Mouse (Mus musculus): ENCODE measurements around the gene Nlgn1.

Nlgn1 gene

DNA sequence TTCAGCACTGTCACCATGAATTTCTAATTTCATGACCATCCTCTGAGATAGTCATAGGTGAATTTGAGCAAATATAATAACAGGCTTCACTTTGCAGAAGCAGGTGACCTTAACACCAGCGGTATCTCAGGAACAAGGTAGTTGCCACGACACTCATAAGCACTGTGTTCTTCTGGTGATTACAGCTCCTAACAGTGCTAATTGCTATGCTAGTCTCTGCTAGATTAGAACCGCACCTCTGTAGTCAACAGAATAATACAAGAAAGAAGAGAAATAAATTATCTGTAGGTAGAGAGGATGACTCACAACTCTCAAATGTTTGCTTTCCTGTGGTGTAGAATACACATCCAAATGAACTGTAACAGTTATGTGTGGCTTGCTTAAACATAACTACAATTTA, 129.6 kb downstream of the Nlgn1 start:
- no peak for DNase-seq (ENCODE audit: extremely low read depth, insufficient read length, low spot score)

DNA sequence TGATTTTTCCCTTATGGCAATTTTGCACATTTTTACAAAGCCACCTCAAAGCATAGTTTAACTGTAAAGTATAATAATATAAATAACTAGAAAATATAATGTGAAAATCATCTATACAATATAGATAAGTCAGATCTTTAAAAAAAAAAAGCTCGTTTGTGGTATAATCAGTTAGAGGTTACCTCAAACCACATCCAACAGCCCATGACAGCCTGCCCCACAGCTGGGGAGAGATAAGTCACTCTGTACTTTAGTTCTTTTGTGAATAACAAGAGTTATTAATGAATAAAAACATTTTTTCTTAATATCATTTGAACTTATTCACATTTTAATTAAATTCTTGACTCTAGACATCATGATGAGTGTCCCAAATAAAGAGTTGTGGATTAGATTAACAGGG, 130.8 kb downstream of the Nlgn1 start:
- no peak for DNase-seq (ENCODE audit: extremely low read depth, insufficient read length, low spot score)

DNA sequence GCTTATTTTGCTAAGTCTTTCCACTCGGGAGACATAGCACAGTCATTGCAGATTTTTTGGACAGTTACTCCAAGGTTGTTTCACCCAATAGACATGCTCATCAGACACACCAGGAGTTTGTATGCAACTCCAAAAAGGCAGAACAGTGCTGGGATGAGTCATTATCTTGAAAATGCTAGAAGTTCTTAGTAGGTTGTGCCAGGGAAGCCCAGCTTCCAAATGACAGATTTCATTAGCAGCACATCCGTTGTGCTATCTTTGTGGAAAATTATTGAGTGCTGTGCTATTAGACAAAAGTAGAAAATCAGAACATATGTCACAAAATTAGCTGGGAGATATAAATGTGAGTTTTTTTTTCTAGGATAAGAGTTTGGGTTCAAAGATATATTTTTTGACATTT, 137.3 kb downstream of the Nlgn1 start:
- no peak for DNase-seq (ENCODE audit: extremely low read depth, insufficient read length, low spot score)

DNA sequence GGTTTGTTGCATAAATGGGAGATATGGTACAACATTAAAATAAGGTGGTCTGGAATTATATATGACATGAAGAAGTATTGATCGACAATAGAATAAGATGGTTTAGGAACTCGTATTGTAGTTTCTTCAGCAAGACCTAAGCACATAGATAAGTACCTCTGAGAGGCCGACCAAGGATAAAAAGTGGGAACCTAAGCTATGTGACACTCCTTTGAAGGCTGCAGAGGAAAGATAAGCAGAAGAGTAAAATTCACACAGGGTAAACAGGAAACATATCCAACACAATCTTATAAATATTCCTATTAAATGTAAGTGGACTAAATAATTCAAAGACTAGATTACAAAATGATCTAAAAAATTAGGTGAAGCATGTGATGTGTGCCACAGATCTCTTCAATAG, 151.2 kb downstream of the Nlgn1 start:
- DNase-seq (ENCODE audit: extremely low read depth, insufficient read length, low spot score) = no peak

DNA sequence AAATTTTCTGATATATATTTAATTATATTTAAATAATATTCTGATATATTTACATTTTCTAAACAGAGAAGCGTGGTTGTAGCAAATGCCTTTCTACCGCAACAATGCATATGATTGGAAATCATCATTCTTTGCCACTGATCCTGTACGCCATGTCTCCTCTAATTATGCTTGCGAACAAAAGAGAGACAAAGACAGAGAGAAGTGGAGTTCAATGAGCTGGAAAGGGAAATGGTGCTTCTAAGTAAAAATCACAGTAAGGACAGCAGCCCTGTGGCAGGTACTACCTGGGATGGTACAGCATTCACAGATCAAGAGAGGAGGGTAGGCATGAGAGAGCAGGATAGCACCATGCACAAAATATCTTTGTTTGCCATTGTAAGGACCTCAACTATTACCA, 156.9 kb downstream of the Nlgn1 start:
- DNase-seq (ENCODE audit: extremely low read depth, insufficient read length, low spot score) = no peak

DNA sequence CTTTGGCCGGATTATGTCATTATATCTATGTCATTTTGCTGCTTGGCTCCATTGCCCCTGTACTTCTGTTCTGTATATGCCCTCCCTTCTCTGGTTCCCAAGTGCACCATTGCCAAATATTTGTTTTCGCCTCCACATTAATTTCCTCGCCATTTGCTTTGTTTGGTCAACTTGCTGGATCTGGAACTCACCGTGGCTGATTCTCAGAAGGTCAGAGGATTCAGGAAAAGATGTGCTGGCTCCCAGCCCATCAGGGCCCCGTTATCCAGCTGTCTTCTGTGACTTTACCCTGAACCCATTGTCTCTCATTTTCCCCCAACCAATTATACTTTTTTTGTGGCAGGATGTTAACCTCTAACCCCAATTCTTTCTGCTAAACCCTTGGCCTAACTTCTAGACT, 158.0 kb downstream of the Nlgn1 start:
- no peak for DNase-seq (ENCODE audit: extremely low read depth, insufficient read length, low spot score)

DNA sequence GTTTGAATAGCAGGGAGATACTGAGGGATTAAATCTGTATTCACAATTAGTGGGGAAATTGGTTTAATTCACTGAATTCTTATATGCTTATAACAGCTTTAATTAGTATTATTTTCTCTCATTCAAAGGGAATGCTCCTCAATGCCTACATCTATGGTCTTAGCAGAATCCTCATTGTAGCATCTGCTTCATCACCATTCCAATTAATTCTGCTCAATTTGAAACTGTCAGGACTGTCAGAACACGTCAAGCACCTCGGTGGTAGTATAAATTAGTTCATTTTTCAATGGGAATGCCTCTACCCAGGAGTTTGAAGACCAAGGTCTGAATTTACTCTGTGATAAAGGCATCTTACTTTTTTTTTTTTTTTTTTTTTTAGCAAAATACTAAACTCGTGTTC, 158.6 kb downstream of the Nlgn1 start:
- no peak for DNase-seq (ENCODE audit: extremely low read depth, insufficient read length, low spot score)

DNA sequence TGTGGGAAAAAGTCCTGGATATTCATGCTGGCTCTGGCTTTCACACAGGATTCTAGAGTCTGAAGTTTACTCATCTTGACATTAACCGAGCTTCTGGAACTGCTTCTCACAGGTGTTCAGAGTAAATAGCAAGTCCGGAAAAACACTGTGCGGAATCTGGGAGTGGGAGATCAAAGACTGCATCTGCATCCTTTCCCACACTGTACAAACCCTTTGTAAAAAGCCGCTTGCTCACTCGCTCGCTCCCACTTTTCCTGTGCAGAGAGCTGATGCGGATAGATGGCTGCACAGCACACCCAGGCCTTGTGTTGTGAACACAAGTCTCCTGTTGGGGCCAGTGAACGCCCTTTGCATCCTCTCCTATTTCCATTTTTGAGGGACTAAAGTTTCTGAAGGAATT, 165.5 kb downstream of the Nlgn1 start:
- DNase-seq (ENCODE audit: extremely low read depth, insufficient read length, low spot score) = no peak

DNA sequence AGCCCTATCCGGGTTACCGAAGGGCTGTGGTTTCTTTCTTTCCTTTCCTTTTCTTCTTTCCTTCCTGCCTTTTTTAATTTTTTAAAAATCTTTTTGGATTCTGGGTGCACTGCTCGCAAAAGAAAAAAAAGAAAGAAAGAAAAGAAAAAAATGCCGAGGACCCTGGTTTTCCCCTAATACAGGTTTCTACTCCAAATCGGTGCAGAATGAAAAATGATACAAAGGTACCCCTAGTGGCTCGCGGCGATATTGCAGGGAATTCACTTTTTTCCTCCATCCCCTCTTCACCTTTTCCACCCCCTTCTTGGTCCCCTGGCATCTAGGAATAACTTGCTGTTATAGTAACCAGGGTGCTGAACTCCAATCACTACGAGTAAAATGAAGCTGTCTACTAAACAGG, 178.5 kb downstream of the Nlgn1 start:
- DNase-seq (ENCODE audit: extremely low read depth, insufficient read length, low spot score) = no peak

DNA sequence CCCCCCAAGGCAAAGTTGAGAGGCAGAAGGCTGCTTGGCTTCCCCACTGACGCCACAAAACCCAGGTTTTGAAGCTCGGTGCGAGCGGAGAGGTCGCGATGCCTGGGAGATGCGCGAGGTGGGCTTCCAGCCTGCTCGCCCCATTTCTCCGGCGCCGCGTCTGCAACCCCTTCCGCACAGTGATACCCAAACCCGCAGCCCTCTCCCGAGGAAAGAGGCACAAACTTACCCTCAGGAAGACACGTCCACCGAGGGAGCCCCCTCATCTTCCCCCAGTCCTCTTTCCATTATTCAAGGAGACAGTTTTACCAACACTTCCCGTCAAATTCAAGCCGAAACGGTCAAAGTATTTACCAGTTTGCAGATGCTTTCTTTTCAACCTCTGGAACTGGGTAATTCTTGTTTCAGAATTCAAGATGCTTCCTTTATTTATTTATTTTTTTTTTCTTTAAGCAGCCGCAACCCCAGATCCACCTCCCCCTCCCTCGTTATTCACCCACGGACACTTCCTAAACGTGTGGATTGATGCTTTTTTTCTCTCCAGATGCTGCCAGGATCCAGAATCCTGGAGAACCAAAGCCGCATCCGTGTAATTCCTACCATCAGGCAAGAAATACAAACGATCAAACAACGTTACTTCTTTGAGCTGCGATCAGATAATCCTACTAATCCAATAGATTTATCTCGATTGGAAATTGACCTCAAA, 179.1 kb downstream of the Nlgn1 start:
- peak; percentile 2 for DNase-seq (ENCODE audit: extremely low read depth, insufficient read length, low spot score)

DNA sequence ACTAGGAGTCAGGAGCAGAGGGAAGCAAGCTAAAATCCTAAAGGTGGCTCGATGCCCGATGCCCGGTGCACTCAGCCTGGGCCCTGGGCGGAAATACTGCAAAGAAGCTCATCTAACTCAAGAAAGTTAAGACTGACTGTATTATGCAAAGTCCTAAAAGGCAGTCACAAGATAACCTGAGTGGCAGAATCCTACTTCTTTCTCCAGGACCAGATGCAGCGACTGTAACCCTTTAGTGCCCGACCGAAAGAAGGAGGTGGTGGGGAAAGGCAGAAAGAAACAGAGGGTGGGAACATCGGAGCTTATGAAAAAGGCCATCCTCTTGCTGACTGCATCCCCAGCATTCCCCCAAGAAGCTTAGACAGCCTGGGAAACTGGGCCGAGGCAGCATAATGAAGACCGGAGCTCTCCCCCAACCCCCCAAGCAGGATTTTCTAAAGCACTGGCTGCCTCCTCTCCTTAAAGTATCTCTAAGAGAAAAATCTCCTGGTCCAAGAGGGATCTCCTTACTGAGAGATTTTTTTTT, 179.7 kb downstream of the Nlgn1 start:
- DNase-seq (ENCODE audit: extremely low read depth, insufficient read length, low spot score) = no peak

DNA sequence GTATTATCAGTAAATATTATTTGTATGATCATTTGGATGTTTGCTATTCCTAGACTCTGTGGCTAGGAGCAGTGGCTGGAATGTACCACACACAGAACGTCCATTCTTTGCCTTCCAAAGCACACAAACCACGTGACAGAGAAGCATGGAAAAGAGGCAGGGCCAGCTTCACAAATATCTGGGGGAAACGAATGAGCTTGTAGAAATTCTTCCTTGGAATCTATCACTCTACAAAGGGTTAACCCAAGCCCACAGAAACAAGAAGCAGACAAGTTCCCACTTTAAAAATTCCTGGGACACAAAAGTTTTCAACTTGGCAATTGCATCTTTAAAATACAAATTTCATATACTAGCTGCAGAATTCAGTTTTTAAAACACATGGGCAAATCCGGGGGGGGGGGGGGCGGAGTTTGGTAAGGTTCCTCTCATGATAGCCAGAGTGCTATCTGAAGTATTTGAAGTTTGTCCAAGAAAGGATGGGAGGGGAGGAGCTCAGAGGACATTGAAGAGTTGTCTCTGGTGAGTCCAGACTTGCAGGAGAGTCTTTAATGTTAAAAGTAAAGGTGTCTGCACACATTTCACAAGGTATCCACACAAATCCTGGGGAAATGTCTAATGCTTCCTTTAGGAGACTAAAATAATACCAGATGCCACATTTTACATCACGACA, 180.8 kb downstream of the Nlgn1 start:
- no peak for DNase-seq (ENCODE audit: extremely low read depth, insufficient read length, low spot score)

DNA sequence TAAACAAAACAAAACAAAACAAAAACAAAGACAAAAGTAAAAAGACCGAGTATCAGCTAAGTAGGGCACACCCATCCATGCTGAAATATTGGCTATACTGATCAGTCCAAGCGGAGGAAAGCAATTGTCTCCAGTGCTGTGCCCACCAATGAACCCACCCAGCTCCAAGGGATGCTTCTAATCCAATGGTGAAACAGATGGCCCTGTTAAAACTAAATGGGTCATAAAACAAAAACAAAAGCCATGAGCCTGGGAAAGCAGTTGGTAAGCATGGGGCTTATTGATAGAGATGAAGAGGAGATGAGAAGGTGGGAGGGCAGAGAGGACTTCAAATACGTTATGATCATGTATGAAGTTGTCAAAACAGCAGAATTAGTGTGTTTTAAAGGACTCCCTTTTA, 186.1 kb downstream of the Nlgn1 start:
- DNase-seq (ENCODE audit: extremely low read depth, insufficient read length, low spot score) = no peak

DNA sequence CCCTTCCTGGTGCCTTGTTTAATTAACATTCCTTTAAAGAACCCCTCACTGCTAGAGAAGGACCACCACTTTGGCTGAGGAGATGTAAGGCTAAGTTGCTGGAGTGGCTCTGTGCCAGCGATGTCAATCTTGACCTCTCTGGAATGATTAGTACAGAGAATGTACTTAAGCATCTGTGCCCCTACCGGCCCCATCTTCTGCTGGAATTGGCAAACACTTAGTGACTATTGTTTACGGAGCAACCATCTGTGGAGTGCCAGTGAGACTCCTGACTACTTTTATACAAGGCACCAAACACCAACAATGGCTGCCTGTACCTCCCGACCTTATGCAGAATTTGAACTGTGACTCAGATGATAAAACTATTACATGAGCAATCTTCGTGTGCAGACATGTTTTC, 186.8 kb downstream of the Nlgn1 start:
- DNase-seq (ENCODE audit: extremely low read depth, insufficient read length, low spot score) = no peak

DNA sequence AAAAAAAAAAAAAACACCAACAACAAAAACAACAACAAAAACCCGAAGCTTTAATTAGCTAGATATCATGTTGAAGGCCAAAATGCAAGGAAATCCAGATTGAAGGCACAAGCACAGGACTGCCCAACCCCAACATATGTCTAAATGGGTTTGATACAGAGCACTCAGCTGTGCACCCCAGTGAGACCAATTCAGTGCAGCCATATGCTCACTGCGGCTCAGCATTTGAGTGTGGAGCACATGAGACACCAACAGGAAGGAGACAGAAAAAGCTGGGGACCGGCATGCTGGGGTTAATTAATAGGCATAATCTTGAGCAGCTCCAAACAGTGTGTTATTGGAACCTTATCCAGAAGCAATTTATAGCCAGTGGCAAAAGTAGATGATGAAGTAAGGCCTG, 190.7 kb downstream of the Nlgn1 start:
- DNase-seq (ENCODE audit: extremely low read depth, insufficient read length, low spot score) = no peak

DNA sequence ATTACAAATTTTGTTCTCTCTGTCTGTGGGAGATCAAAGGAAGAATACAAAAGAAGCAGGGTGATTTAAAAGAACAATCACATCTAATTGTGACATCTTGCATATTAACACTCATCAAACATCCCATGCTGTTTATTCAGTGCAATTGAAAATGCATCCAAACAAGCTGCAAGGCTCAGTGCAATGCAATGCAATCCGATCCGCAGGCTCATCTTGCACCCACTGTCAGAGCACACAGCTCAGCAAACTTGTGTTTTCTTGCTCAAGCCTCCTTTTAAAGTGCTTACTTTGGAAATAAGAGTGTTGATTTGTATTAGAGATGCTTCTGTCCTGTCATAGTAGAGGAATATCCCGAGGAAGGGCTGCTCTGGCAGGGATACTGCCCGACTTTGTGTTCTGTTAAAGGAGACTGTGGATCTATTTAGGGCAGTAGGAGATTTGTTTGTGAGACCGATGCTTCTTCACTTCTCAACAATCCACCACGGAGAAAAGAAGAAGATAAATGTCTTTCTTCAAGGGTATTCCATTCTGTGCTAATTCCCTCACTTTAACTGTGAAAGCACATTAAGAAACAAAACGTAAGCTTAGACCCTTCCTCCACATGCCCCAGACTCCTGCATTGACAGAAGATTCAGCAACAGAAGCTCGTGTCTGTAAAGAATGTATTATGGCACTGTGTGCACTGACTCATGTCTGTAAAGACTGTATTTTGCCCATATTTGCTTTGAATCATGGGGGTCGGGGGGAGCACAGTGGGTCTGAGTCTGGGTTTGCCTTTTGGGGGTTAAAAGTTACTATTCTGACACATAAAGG, 197.2 kb downstream of the Nlgn1 start:
- DNase-seq (ENCODE audit: extremely low read depth, insufficient read length, low spot score) = no peak

DNA sequence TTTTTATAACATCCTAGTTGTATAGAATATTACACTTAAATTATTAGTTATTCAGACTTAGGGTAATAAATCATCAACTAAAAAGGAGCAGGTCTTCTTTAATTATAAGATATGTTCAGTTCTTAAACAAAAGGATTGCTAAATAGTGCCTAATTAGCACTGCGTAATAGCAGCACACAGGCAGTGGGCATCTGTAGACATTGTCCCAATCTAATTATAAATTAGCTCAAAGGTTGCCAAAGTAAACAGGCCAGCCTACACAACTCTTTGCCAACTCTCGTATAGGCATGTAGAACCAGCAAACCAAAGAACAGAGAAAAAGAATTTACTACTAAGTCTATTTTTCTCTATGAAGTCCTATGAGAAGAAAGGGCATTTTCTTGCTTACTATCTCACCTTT, 201.3 kb downstream of the Nlgn1 start:
- DNase-seq (ENCODE audit: extremely low read depth, insufficient read length, low spot score) = no peak

DNA sequence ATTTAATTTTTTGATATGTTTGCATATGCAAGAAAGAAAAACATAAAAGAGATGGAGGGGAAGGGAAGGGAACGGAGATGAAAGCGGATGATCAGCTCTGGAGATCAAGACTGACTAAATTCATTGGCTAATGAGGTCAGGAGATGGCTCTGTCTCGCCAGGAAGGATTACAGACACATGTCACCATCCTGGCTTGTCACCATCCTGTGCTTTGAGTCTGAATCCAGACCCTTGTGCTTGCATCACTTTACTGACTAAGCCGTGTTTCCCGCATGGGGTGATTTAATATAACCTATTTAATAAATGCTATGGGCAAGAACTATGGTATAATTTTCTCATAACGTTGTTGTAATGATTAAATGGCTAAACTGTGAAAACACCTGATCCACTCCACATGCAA, 202.8 kb downstream of the Nlgn1 start:
- DNase-seq (ENCODE audit: extremely low read depth, insufficient read length, low spot score) = no peak

DNA sequence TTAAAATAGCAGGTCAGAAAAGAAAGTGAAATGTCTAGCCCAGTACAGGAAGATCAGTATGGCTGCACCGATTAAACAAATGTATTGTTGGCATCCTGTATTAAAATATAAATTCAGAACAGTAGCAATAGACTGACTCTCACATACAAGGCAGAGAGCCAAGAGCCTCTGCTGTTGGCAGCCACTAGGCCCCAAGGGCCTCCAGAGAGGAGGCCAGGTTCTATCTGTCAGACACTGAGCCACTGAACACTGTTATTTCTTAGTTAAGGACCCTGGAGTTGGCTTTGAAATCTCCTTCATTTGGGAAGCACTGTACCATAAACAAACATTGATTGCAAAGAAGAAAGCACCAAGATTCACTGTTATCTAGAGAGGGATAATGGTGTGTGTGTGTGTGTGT, 215.2 kb downstream of the Nlgn1 start:
- no peak for DNase-seq (ENCODE audit: extremely low read depth, insufficient read length, low spot score)

DNA sequence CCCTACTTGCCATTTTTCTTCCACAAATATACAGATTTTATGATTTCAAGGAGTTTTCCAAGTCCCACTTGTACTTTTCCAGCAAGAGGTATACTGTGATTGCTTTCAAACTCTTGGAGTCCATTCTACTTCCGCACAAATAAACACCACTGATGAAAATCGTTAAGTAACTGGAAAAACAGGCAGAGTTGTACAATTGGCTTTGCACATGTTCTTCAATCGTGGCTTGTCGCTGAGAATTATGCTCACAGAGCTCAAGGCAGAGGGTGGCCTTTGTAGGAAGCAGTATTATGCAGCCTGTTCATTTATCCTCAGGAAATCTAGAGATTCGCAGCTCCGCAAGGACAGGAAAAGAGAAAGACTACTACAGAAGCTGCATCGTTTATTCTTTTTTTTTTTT, 225.9 kb downstream of the Nlgn1 start:
- no peak for DNase-seq (ENCODE audit: extremely low read depth, insufficient read length, low spot score)

DNA sequence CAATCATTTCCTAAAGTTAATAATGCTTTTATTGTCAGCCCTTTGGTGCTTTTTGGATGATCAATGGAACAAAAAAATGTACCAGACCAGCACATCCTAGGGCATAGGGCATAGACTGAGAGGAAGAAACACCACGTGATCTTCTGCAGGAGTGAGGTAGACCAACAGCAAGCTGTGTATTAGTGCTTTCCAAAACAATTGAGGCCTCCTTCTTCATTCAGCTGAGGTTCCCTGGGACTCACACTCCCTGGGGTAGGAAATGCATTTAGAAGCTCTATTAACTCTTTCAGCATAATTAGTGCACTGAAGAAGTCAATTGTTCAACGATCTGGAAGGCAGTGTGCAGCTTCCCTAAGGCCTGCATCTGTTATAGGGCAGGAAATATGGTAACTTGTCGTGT, 226.7 kb downstream of the Nlgn1 start:
- DNase-seq (ENCODE audit: extremely low read depth, insufficient read length, low spot score) = no peak

DNA sequence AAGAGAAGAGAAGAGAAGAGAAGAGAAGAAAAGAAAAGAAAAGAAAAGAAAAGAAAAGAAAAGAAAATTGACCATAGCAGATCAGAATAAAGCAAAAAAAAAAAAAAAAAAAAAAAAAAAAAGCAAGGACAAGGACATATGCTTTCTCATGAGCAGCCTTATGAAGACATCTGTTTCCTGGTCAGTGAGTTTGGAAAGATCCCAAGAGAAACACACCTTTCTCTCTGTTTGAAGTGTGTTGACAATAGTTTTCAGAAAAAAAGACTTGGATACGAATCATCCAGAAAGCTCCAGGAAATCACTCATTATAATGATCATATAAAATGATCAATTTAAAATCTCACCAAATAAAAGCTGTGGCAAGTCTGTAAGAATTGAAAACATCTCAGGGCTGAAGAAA, 230.0 kb downstream of the Nlgn1 start:
- no peak for DNase-seq (ENCODE audit: extremely low read depth, insufficient read length, low spot score)
